Mouse (Mus musculus) megakaryocyte, embryonic 14.5 days (primary cell): ENCODE measurements around the gene Lsmem1.

Experiments
- FLI1 ChIP-seq: IDR thresholded peaks from 2 replicates; pipeline ENCODE4 v1.6.1; 2012; ENCODE audit warnings: low read length, inconsistent platforms, mixed read lengths
- GATA1 ChIP-seq: IDR thresholded peaks from 3 replicates; pipeline ENCODE4 v1.6.1; 2012; ENCODE audit warnings: mixed read lengths, low read length, inconsistent platforms, borderline replicate concordance

GRCm38 (mm10) chr12:40222251-40223081 lies 23.2 kb upstream of the Lsmem1 start:
- TF ChIP-seq FLI1 (no peak), GATA1 (no peak)
